Mouse (Mus musculus) C2C12 (cell line): ENCODE measurements around the gene Zc3h12c. TPM values are rescaled to one million over a fixed set of nuclear protein-coding genes. Genes with fewer than 3 reads are reported as not detected.
"Not testable (repeated sequence)": the region's sequence is repeated elsewhere in the genome, so short reads cannot be mapped to it uniquely, and the experiment has no call there.

Experiments
- H3K27me3 ChIP-seq: one replicate; pipeline ENCODE4 v1.6.1; 2011; ENCODE audit not compliant: control insufficient read depth, insufficient read depth, insufficient read length
- H3K36me3 ChIP-seq: one replicate; pipeline ENCODE4 v1.6.1; 2011; ENCODE audit not compliant: control insufficient read depth, insufficient read depth
- H3K4me3 ChIP-seq: one replicate; pipeline ENCODE4 v1.5.1; 2011; ENCODE audit warnings: mild to moderate bottlenecking, control low read depth; ENCODE audit not compliant: poor library complexity, insufficient read depth, severe bottlenecking
- H3K79me2 ChIP-seq: one replicate; pipeline ENCODE4 v1.6.1; 2011; ENCODE audit not compliant: control insufficient read depth, insufficient read depth
- H3K79me3 ChIP-seq: one replicate; pipeline ENCODE4 v1.6.1; 2011; ENCODE audit warnings: low read depth, control low read depth
- H3ac ChIP-seq: one replicate; pipeline ENCODE3; 2011; ENCODE audit warnings: low read depth; ENCODE audit not compliant: control insufficient read depth, insufficient read length
- CEBPB ChIP-seq: IDR thresholded peaks from one replicate; pipeline ENCODE4 v1.6.1; 2011; ENCODE audit warnings: low read depth, mild to moderate bottlenecking, control low read depth, moderate library complexity
- CTCF ChIP-seq: IDR thresholded peaks from one replicate; pipeline ENCODE4 v1.5.1; 2011; ENCODE audit not compliant: control insufficient read depth, insufficient read depth, insufficient read length
- FOSL1 ChIP-seq: IDR thresholded peaks from one replicate; pipeline ENCODE4 v1.8.0; 2011; ENCODE audit warnings: mild to moderate bottlenecking, low read length; ENCODE audit not compliant: poor library complexity, insufficient read depth, severe bottlenecking
- MAX ChIP-seq: IDR thresholded peaks from one replicate; pipeline ENCODE4 v1.6.1; 2011; ENCODE audit warnings: mild to moderate bottlenecking, control low read depth
- MYOD1 ChIP-seq: IDR thresholded peaks from one replicate; pipeline ENCODE4 v1.6.1; 2011; ENCODE audit warnings: low read depth; ENCODE audit not compliant: control insufficient read depth, insufficient read length
- MYOG ChIP-seq: IDR thresholded peaks from one replicate; pipeline ENCODE4 v1.6.1; 2011; ENCODE audit not compliant: control insufficient read depth, insufficient read length; ENCODE audit errors: extremely low read depth
- USF1 ChIP-seq: IDR thresholded peaks from one replicate; pipeline ENCODE4 v1.6.1; 2011; ENCODE audit warnings: low read depth, mild to moderate bottlenecking, control low read depth, moderate library complexity
- polyA plus RNA-seq: library from polyadenylated mRNA; unstranded; fragments of >200 nt; fragmentation: generic; extraction: Trizol; gene quantifications from one replicate; pipeline ENCODE4 v1.2.1, GENCODE M21; 2012; ENCODE audit warnings: missing spikeins

The Zc3h12c gene
- polyA plus RNA-seq, 1 experiment, result 1.2 TPM

GRCm38 (mm10) chr9:52091752-52092151 is 76.6 kb downstream of the Zc3h12c start:
- Histone ChIP-seq H3K79me3 (no peaks in the 10 kb centered on the region), H3ac (no peak overlapping the region), H3K79me2 (no peaks in the 10 kb centered on the region), H3K4me3 (no peak overlapping the region), H3K36me3 (peaks cover 23% of the 10 kb centered on the region), H3K27me3 (no peaks in the 10 kb centered on the region)
- TF ChIP-seq MAX, result no peak
- no peak for TF ChIP-seq FOSL1
- TF ChIP-seq MYOD1, result no peak
- TF ChIP-seq USF1, result no peak
- no peak for TF ChIP-seq CEBPB
- no peak for TF ChIP-seq CTCF
- no peak for TF ChIP-seq MYOG

- Histone ChIP-seq H3ac (no peak overlapping the region), H3K4me3 (no peak overlapping the region), H3K79me3 (no peaks in the 10 kb centered on the region), H3K79me2 (peaks cover 6% of the 10 kb centered on the region), H3K36me3 (peaks cover 65% of the 10 kb centered on the region), H3K27me3 (no peaks in the 10 kb centered on the region)
- TF ChIP-seq MAX (no peak), FOSL1 (no peak), CEBPB (no peak)
These were observed 86.0 kb downstream of the Zc3h12c start for GRCm38 (mm10) chr9:52082414-52082813.

- no peak overlapping the region for H3ac ChIP-seq
- no peaks in the 10 kb centered on the region for H3K27me3 ChIP-seq
- TF ChIP-seq FOSL1 (no peak), CEBPB (no peak), MYOD1 (no peak), MAX (no peak), USF1 (no peak), MYOG (no peak)
- peaks cover 10% of the 10 kb centered on the region for H3K79me2 ChIP-seq
- H3K79me3 ChIP-seq, result no peaks in the 10 kb centered on the region
- peaks cover 65% of the 10 kb centered on the region for H3K36me3 ChIP-seq
- no peak overlapping the region for H3K4me3 ChIP-seq
These were observed 86.4 kb downstream of the Zc3h12c start for GRCm38 (mm10) chr9:52081979-52082378.

GRCm38 (mm10) chr9:52077692-52078091 is 90.7 kb downstream of the Zc3h12c start:
- no peak overlapping the region for H3K4me3 ChIP-seq
- TF ChIP-seq MYOD1 (no peak), CEBPB (no peak), MAX (no peak), USF1 (no peak)

GRCm38 (mm10) chr9:52076089-52076488 is 92.3 kb downstream of the Zc3h12c start:
- Histone ChIP-seq H3K36me3 (peaks cover 63% of the 10 kb centered on the region), H3K79me3 (no peaks in the 10 kb centered on the region)
- no peak for TF ChIP-seq CTCF
- no peak for TF ChIP-seq MYOG
- no peak for TF ChIP-seq MAX
- no peak for TF ChIP-seq FOSL1
- no peak for TF ChIP-seq MYOD1
- no peak for TF ChIP-seq USF1
- TF ChIP-seq CEBPB, result no peak

More at GRCm38 (mm10) chr9:52077692-52078091, 90.7 kb downstream of the Zc3h12c start:
- peaks cover 67% of the 10 kb centered on the region for H3K36me3 ChIP-seq
- H3K27me3 ChIP-seq, result no peaks in the 10 kb centered on the region
- H3K79me2 ChIP-seq, result peaks cover 13% of the 10 kb centered on the region
- H3K79me3 ChIP-seq, result no peaks in the 10 kb centered on the region
- H3ac ChIP-seq, result no peak overlapping the region

GRCm38 (mm10) chr9:52072202-52072601 is 96.2 kb downstream of the Zc3h12c start:
- Histone ChIP-seq H3K36me3 (peaks cover 79% of the 10 kb centered on the region), H3K4me3 (no peak overlapping the region), H3K79me2 (peaks cover 4% of the 10 kb centered on the region), H3K27me3 (no peaks in the 10 kb centered on the region), H3K79me3 (no peaks in the 10 kb centered on the region), H3ac (no peak overlapping the region)
- TF ChIP-seq MAX (no peak), CEBPB (no peak), CTCF (no peak), MYOD1 (no peak), MYOG (no peak), FOSL1 (no peak), USF1 (no peak)

More at GRCm38 (mm10) chr9:52076089-52076488, 92.3 kb downstream of the Zc3h12c start:
- H3ac ChIP-seq, result no peak overlapping the region
- no peaks in the 10 kb centered on the region for H3K27me3 ChIP-seq
- H3K4me3 ChIP-seq, result no peak overlapping the region
- H3K79me2 ChIP-seq, result peaks cover 13% of the 10 kb centered on the region

GRCm38 (mm10) chr9:52071352-52071751 is 97.0 kb downstream of the Zc3h12c start:
- not testable (repeated sequence) for H3K4me3 ChIP-seq, H3K27me3 ChIP-seq, H3K79me2 ChIP-seq, H3ac ChIP-seq, H3K79me3 ChIP-seq
- peaks cover 79% of the 10 kb centered on the region for H3K36me3 ChIP-seq
